Mouse (Mus musculus): Measurements from ENCODE around the gene 1810009A15Rik.

DNA sequence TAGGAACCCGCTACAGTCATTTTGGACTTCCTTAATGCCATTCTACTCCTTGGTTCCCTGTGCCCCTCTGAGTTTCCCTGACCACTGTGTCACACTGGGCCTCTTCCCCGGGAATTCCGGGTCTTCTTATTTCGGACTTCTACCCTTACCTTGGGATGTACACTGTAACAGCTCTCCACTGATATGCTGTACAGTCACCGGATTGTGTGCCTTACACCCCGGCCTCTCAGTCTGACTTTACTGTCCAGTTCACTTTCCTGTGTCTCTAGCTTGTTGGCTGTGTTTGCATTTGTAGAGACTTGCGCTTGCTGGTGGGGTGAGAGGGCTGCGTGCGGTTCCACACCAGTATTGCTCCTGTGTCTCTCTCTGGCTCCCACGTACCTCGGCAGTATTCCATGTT is 41.5 kb downstream of the 1810009A15Rik start:
- TF ChIP-seq CTCF (IDR thresholded peaks at IDR 0.05; ENCODE audit: low read depth) (no peak), EP300 (IDR thresholded peaks at IDR 0.05; ENCODE audit: low read depth) (no peak)
